Mouse (Mus musculus): Measurements from ENCODE around the gene Mpzl1.
A peak's percentile ranks its signal among the peaks of the same experiment; 100 is the strongest.

GRCm38 (mm10) chr1:165634151-165634884 lies at the start of gene Mpzl1:
- TF ChIP-seq CTCF (IDR thresholded peaks at IDR 0.05) (peak; percentile 40; the same call in 1 of the 2 replicates), EP300 (IDR thresholded peaks at IDR 0.05) (no peak; the same call in 1 of the 2 replicates)
